Mouse (Mus musculus): ENCODE data around the gene Srp68.

DNA sequence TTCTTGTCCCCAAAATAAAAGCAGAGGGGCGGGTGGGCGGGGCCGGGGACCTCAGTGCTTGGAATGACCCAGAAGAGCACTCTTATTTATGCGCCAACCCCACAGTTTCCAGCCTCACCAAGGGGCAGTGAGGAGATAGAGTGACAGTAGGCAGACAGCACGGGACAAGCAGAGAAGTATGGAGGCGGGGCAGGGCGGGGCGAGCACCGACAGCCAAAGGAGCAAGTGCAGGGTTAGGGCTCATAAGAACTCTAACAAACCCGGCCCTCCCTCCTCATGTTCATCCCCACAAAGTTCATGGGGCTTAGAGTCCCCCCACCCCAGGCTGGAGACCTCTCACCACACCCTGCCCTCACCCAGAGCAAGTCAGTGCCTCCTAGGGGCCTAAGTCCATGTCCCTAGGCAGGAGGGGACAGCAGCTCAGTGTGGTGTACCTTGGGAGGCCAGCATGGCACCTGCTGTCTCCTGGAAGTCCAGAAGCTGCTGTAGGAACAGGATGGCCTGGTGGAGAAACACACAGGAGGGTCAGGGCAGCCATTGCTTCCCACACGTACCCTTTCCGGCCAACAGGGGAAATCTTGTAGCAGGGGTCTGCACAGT, 19.6 kb upstream of the Srp68 start:
- no peak for TF ChIP-seq CTCF (IDR thresholded peaks at IDR 0.05; ENCODE audit: low read depth, low read length)
- no peak for TF ChIP-seq POLR2A (IDR thresholded peaks at IDR 0.05; ENCODE audit: insufficient read depth, low read length)
- TF ChIP-seq EP300 (IDR thresholded peaks at IDR 0.05; ENCODE audit: insufficient read depth, low read depth, low read length): no peak

All from ES-Bruce4 (cell line).